Mouse (Mus musculus): ENCODE measurements at regions not wholly inside any gene's neighbourhood (a gene's known extent, or its start where the extent isn't known, plus 50 kb on each side); places are given as distances from the start of the nearest gene placed in this dataset.

GRCm38 (mm10) chr9:80555531-80556067, 90.3 kb upstream of the Impg1 start:
- TF ChIP-seq CTCF (conservative IDR thresholded peaks at IDR 0.05; ENCODE audit: low read length) (no peak), POU5F1 (IDR thresholded peaks at IDR 0.05; ENCODE audit: borderline replicate concordance, low read length) (no peak), NANOG (IDR thresholded peaks at IDR 0.05; ENCODE audit: borderline replicate concordance, low read length) (no peak)

Measured in E14TG2a.4 (cell line).